Mouse (Mus musculus) liver, adult (tissue): Measurements from ENCODE around the gene Slc39a11.

Experiments used
- GATA4 ChIP-seq: IDR thresholded peaks from 2 replicates; pipeline ENCODE4 v1.6.1; 2014; ENCODE audit warnings: mild to moderate bottlenecking, low read length; ENCODE audit not compliant: insufficient replicate concordance

The Slc39a11 gene

GRCm38 (mm10) chr11:113214741-113215140, 435.1 kb downstream of the Slc39a11 start:
- no peak for TF ChIP-seq GATA4

GRCm38 (mm10) chr11:113212390-113213025, 437.4 kb downstream of the Slc39a11 start:
- TF ChIP-seq GATA4 = no peak

- TF ChIP-seq GATA4 = no peak
Observed at GRCm38 (mm10) chr11:113209220-113209878, 440.5 kb downstream of the Slc39a11 start.

GRCm38 (mm10) chr11:113208521-113209072, 441.3 kb downstream of the Slc39a11 start:
- no peak for TF ChIP-seq GATA4

GRCm38 (mm10) chr11:113207966-113208365, 441.9 kb downstream of the Slc39a11 start:
- TF ChIP-seq GATA4 = no peak

- no peak for TF ChIP-seq GATA4
Observed at GRCm38 (mm10) chr11:113206099-113206498, 443.8 kb downstream of the Slc39a11 start.

- TF ChIP-seq GATA4 = no peak
Observed at GRCm38 (mm10) chr11:113203008-113203407, 446.9 kb downstream of the Slc39a11 start.

GRCm38 (mm10) chr11:113201470-113201997, 448.3 kb downstream of the Slc39a11 start:
- peak; percentile 47; the same call in 1 of the 2 replicates for TF ChIP-seq GATA4

GRCm38 (mm10) chr11:113200901-113201300, 449.0 kb downstream of the Slc39a11 start:
- TF ChIP-seq GATA4 = no peak

GRCm38 (mm10) chr11:113198586-113198985, 451.3 kb downstream of the Slc39a11 start:
- TF ChIP-seq GATA4 = no peak

GRCm38 (mm10) chr11:113197624-113198023, 452.3 kb downstream of the Slc39a11 start:
- TF ChIP-seq GATA4 = no peak

GRCm38 (mm10) chr11:113196234-113197007, 453.5 kb downstream of the Slc39a11 start:
- TF ChIP-seq GATA4 = no peak
